Mouse (Mus musculus): ENCODE results near the gene Phka1.
"Not testable (repeated sequence)": the region's sequence is repeated elsewhere in the genome, so short reads cannot be mapped to it uniquely, and the experiment has no call there.

Gene Phka1

DNA sequence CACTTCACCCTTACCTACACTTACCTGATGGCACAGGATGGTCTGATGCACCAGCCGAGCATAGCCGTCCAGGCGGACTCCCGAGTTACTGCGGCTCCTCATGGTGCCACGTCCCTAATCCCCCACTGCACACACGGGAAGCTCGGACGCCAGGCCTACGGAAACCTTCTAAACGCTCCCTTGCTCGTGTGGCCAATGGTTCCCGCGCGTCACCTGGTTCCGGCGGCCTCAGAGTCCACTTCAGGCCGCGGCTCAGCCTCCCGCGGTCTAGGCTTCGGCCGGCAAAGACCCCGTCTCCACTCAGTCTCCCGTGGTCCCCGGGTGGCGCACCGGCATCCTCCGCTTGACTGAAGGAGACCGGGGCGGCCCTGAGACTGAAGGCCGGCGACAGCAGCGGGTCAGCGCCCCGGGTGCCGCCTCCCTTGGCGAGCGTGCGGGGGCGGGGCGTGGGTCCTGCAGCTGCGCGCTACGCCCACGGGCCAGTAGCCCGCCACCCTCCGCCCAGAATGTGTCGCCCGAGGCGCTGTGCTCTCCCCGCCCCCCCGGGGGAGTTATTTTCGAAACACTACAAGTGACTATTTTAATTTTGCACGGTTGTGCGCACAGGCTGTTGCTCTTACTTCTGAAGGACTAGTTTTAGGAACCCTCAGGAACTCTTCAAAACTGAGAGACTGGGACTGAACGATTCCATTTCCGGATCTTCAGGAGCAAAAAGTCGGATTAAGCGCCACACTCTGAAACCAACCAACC is at the start of gene Phka1:
Gene Phka1, minus strand, starts transcription at position 424 of the 750 bp plus-strand sequence.
- CTCF ChIA-PET = no interaction called here

- CTCF ChIA-PET = not testable (repeated sequence)
Observed at GRCm38 (mm10) chrX:102689252-102689651, 45.2 kb upstream of the Phka1 start.

GRCm38 (mm10) chrX:102686872-102687271 is 42.8 kb upstream of the Phka1 start, which contains the start of gene Gm3880:
Gene Gm3880 (minus strand): TSS chrX:102686972.
- CTCF ChIA-PET = not testable (repeated sequence)

DNA sequence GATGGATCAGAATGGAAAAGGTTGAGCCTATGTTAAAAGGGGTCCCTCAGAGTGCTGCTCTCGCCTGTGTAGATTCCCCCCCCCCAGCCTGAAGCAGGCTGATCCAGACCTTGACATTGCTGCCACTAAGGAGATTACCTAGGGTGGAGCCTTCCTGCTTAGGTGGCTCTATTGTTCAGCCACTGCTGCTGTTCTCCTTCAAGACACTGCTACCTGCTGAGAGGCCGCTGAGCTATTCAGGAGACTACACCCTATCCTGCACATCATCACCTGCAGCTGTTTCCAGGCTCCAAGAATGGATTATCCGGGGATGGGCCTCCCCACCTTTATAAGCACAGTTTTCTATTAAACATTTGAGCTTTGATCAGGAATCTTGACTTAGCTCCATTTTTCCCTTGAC is 40.7 kb upstream of the Phka1 start:
- CTCF ChIA-PET = not testable (repeated sequence)

DNA sequence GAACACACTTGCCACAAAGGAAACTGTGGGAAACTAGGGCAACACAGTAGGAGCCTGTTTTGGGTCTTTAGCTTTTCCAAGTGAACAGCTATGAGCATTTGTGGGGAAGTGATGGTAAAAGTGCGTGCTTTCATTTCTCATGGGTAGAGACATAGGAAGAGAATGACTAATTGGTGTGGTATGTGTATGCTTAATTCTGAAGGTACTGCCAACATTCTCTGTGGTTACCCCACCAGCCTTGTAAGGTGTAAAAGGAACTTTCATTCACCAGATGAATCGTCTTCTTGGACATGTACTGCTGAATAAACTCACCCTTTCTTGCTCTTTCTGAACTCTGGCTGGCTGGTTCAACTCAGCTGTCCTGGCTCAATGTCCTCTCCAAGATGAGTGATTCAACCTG is 22.6 kb upstream of the Phka1 start:
- CTCF ChIA-PET = no interaction called here

DNA sequence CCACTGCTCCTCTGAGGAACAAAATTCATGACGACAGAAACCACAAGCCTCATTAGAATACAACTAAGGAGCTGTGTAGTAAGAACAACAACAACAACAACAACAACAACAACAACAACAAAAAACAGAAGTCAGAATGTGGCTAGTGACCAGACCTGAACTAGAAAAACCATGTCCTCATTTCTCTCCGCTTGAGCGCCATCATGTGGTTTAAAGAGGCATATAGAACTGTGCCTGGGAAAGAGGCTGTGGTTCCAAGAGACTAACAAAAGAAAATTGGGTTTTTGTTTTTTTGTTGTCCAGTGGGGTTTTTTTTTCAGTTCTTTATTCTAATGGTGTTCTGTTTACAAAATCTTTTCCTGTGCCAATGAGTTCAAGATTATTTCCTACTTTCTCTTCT is 16.7 kb upstream of the Phka1 start:
- CTCF ChIA-PET = interaction anchor here (0.7 kb wide), 2 partner anchors 167 to 173 kb away, joined by 4 to 5 read pairs; no protein-coding TSS in a partner anchor

- CTCF ChIA-PET = no interaction called here
Observed at GRCm38 (mm10) chrX:102645691-102646090, 1.6 kb upstream of the Phka1 start.

DNA sequence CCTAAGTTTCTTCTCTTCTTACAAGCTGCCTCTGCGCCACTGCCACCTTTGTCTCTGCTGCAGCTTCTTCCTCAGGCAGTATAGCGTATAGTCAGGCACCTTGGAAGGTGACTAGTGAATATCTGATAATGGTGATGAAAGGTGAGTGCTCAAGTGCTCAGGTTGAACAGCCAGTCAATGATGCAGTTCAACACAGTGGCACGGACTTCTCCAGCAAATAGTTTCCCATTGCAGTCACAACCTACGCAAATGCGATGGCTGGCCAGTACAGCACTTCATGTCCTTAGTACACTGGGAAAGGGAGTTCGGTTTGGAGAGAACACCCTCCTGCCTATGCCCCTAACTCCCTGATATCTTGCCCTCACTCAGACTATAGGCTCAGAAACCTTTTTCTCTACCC is 1.1 kb upstream of the Phka1 start:
- CTCF ChIA-PET = interaction anchor here (0.6 kb wide), 1 partner anchor 11 kb away, joined by 4 read pairs; no protein-coding TSS in a partner anchor

DNA sequence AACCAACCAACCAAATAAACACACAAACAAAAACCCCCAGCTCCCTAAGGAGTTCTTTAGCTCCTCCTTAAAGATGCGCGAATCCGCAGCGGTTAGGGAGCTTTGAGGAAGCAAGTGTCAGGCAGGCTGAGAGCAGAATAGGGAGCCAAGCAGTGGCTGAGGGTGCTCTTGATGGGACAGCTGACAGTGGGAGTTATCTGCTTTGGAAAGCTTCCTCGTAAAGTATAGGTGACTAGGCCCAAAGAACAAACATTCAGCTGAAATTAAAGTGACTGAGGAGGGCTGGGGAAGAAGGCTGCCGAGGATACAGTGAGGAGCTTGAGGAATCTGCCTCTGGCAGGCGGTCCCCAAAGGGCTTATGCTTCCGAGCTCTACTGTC is 516 bp upstream of the Phka1 start:
- CTCF ChIA-PET = interaction anchor here (0.6 kb wide), 1 partner anchor 11 kb away, joined by 4 read pairs; no protein-coding TSS in a partner anchor

- CTCF ChIA-PET = no interaction called here
Observed at GRCm38 (mm10) chrX:102601269-102601668, 42.8 kb downstream of the Phka1 start.

DNA sequence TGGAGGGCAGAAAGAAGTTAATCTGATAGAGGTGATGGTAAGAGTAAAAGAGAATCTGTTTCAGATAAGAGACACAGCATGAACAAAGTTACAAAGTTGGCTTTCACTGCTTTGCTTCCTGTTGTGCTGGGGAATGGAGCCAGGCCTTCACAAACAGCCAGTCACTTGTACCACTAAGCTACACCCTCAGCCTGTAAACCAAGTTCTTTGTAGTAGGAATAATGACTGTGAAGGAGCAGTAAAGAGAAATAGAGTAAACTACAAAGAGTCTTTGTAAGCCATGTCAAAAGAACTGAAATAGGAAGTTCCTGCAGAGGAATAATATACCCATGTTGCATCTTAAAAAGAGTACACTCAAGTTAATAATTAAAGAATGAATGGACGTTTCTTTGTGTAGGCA is 55.5 kb downstream of the Phka1 start:
- CTCF ChIA-PET = no interaction called here

GRCm38 (mm10) chrX:102571186-102571585 is 72.9 kb downstream of the Phka1 start:
- CTCF ChIA-PET = no interaction called here

- CTCF ChIA-PET = no interaction called here
Observed at GRCm38 (mm10) chrX:102556906-102557305, 87.1 kb downstream of the Phka1 start.

DNA sequence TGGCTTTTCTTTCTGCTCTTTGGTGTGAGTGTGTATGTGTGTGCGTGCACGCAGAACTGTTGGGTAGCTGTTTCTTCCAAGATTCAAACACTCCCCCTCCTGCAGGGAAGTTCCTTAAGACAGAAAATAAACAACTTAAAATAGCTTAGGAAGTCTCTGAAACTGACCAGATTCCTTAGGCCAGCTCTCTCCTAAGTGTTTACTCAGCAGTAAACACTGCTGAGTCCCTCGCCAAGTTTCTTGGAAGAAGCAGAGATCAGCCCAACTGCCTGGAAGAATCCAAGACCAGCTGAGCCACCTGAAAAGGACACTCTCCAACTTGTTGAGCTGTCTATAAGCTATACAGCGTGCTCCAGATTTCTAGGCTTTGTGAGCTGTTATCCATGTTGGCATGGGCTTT is 134.8 kb downstream of the Phka1 start:
- CTCF ChIA-PET = no interaction called here

- CTCF ChIA-PET = no interaction called here
Observed at GRCm38 (mm10) chrX:102504644-102505481, 139.2 kb downstream of the Phka1 start, which contains the start of gene Hdac8. Gene Hdac8 (minus strand): TSS chrX:102505359.

DNA sequence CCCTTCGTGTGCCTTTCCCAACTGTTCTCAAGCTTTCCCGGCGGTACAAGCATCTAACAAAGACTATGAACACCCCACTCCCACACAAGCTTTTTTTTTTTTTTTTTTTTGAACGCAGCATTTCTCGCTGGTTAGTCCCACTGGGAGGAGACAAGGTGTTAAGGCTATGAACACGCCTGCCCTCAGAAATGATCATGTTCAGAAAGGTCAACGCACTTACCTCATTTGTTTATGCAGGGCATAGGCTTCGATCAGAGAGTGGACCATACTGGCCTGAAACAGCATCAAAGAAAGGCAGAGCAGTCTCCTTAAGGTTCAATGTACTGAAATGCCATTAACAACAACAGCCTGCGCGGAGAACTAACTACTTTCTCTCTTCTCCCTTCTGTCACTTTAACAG is 139.9 kb downstream of the Phka1 start:
- CTCF ChIA-PET = interaction anchor here (0.6 kb wide), 1 partner anchor 248 kb away, joined by 3 read pairs; no protein-coding TSS in a partner anchor

- CTCF ChIA-PET = interaction anchor here (1.0 kb wide), 1 partner anchor 167 kb away, joined by 5 read pairs; no protein-coding TSS in a partner anchor
Observed at GRCm38 (mm10) chrX:102493992-102494730, 149.9 kb downstream of the Phka1 start.

DNA sequence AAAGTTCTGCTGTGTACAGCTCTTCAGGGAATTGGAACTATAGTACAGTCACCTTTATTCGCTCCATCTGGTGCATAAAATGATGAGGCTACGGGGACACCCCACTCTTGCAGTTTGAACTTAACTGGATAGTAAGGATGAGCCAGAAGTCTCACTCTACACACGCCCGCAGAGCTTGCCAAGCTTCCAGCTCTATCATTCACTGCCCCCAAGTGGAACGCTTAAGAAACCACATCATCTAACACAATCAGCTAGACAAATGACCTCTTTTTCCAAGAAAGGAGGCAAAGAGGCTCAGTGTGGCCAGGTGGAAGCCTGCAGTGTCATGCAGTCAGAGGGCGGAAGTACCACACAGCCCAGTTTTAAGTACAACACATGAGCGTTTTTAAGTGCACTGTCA is 158.5 kb downstream of the Phka1 start:
- CTCF ChIA-PET = no interaction called here

- CTCF ChIA-PET = no interaction called here
Observed at GRCm38 (mm10) chrX:102479665-102480064, 164.4 kb downstream of the Phka1 start.

- CTCF ChIA-PET = no interaction called here
Observed at GRCm38 (mm10) chrX:102478965-102479364, 165.1 kb downstream of the Phka1 start.

GRCm38 (mm10) chrX:102478481-102478880 is 165.6 kb downstream of the Phka1 start:
- CTCF ChIA-PET = no interaction called here

GRCm38 (mm10) chrX:102476784-102477183 is 167.3 kb downstream of the Phka1 start:
- CTCF ChIA-PET = no interaction called here
